Mouse (Mus musculus) R1 (cell line): ENCODE data around the gene Ube2c.

Experiments used
- DNase-seq: peaks from one replicate; pipeline ENCODE4 v3.0.0-alpha.2; 2018; ENCODE audit warnings: low read depth, low spot score

The Ube2c gene

GRCm38 (mm10) chr2:164821060-164821459, 51.4 kb downstream of the Ube2c start:
- peak; percentile 44 for DNase-seq

- peak; percentile 100 for DNase-seq
Measured at GRCm38 (mm10) chr2:164822636-164823165, 53.0 kb downstream of the Ube2c start, which contains the start of gene Zswim1. Gene Zswim1 (plus strand): TSS chr2:164822686.

GRCm38 (mm10) chr2:164823181-164823585, 53.5 kb downstream of the Ube2c start:
- peak; percentile 89 for DNase-seq

GRCm38 (mm10) chr2:164823969-164824368, 54.3 kb downstream of the Ube2c start:
- peak; percentile 98 for DNase-seq

- no peak for DNase-seq
Measured at GRCm38 (mm10) chr2:164825521-164825920, 55.8 kb downstream of the Ube2c start.

- no peak for DNase-seq
Measured at GRCm38 (mm10) chr2:164827146-164827850, 57.6 kb downstream of the Ube2c start.
